Mouse (Mus musculus) megakaryocyte progenitor cell, adult 5-6 weeks (primary cell): ENCODE results near the gene Nptxr. TPM values are rescaled to one million over a fixed set of nuclear protein-coding genes. Genes with fewer than 3 reads are reported as not detected.
A peak's percentile ranks its signal among the peaks of the same experiment; 100 is the strongest.

Experiments
- ATAC-seq: replicated peaks from 2 replicates; pipeline ENCODE4 v1.8.0; 2016; ENCODE audit warnings: mild to moderate bottlenecking, moderate TSS enrichment, inconsistent platforms; ENCODE audit not compliant: poor library complexity
- total RNA-seq, 2 experiments: library from RNA; stranded (forward) in 1 of 2; stranded (reverse) in 1 of 2; fragments of 157-497, 149-512 nt in 1 of 2; fragments of 200-1000 nt in 1 of 2; gene quantifications; 2 replicates each; pipeline versions ENCODE4 v1.2.3 to v1.2.4; 2015 to 2017

Nptxr gene
- total RNA-seq, 2 experiments from 2014 or later, result 0.15 to 0.17 TPM

DNA sequence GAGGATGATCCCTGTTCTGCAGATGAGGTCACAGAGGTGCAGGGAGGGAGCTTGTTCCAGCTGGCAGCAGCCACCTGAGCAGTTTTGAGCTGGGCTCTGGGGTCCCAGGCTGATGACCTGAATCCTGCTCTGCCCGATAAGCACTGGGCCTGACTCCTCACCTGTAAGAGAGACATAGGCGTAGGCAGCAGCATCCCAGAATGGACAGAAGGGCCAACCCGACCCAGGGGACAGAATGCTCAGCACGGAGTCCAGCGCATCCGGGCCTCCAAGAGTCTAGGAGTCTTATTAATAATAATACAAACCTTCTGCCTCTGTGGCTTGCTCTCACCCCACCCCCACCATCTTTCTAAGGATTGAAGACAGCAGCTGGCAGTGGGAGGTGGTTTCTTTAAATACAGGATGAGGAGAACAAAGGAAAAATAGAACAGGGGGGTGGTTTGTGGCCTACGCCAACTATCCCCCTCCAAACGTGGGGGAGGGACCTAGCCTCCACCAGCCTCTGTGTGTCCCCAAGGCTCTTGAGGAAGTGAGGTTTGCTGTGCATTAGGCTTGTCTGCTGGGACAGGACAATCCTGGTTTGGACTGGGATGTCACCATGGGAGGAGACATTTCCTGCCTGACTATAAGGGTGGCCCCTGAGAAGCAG lies 48.5 kb downstream of the Nptxr start:
- no peak for ATAC-seq

DNA sequence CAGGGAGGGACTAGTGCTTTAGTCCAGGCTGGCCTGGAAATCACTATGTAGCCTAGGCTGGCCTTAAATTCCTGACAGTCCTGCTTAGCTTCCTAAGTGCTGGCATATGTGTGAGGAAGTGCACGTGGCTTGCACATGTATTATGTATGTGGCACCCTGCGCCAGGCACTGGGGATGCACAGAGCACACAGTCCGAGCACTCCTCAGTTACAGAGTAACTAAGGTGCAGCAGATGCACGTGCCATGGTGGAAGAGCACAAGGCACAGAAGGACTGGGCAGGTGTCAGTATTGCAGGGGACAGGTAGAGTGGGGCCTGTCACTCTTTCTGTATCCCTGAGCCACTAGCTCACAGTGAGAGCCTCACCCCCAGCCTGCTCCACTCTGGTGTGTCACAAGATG lies 49.4 kb downstream of the Nptxr start:
- no peak for ATAC-seq

DNA sequence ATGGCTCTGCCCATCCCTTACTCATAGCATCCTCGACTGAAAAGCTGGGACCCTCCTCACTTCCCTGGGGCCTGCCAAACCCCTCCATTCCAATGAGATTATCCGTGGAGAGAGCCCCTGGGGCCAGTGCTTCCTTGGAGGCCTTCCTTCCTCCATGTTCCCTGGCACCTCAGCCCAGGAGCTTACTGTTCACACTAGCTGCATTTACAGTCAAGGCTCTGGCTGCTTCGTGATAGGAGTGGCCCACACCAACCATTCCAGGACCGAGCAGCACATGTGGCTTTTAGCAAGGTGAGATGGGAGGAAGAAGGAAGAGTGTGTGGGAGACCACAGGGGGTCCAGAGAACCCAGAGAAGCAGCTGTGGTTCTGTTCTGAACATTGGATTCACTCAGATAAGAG lies 50.7 kb downstream of the Nptxr start:
- no peak for ATAC-seq

DNA sequence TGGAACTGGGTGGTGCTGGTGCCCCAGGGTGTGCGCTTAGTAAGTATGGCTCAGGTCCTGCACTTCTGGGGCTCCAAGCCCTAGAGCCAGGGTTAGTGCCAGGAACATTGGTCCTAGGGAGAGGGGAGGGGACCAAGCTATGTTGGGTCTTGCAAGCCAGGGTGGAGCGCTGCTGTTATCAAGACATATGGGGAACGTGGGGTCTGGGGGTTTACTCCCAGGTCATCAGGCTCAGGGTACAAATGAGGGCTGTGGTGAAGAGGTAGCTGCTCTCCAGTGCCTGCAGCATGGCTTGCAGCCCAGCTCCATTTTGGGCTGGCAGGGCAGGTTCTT lies 51.2 kb downstream of the Nptxr start:
- no peak for ATAC-seq

DNA sequence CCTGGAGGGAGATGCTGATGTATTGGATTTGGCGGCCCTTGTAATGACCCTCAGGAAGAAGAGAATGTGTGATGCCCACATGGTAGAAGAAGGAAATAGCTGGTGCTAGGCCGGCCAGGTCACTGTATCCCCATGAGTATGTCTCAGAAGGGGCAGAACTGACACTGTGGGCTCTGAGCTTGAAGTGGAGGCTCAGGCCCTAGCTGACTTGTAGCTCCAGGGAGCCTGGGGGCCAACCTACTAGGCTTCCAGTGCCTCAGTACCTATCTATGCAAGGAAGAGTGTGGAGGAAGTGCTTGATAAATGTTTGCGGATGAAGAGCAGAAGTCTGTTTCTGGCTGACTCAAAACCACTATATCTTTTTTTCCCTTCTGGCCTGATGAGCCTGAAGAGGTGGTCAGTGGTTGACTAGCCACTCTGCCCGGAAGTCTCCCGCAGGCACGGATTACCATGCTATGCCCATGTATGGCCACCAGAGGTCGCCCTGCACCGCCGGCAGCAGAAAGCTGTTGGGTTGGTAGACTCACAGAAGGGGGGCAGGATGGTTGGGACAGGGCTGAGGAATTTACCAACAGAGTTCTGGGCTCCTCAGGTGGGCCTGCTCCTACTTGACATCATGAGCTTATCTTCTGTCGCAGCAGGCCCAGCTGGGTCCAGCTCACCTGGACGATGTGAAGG lies 51.7 kb downstream of the Nptxr start:
- peak; percentile 81 for ATAC-seq

DNA sequence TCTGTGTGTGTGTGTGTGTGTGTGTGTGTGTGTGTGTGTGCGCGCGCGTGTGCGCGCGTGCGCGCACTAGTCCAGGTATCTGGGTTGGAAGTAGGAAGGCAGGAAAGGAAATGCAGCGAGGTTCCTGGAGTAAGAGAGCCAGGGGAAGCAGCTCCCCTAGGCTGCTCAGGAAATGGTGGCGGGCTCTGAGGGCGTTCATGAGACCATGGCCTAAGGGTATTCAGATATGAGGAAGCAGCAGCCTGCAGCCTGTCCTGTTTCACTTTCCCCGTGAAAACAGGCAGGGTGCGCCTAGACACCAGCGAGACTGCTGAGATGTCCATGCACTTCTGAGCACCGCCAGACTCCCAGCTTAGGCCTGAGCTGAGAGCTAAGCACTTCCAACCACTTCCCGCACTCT lies 52.8 kb downstream of the Nptxr start:
- peak; percentile 51 for ATAC-seq

DNA sequence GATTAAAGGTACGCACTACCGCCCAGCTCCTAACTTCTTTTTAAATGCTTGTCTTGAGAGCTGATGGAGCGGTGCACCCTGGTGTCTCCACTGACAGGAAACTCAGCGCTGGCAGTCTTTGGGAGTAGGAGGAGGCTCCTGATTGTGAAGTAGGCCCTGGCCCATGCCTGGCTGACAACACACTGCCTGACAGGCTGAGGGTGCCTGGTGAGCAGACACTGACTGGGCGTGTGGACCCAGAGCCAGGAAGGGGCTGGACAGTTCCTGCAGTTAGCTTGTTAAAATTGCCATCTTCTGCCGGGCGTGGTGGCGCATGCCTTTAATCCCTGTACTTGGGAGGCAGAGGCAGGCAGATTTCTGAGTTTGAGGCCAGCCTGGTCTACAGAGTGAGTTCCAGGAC lies 54.3 kb downstream of the Nptxr start:
- no peak for ATAC-seq

DNA sequence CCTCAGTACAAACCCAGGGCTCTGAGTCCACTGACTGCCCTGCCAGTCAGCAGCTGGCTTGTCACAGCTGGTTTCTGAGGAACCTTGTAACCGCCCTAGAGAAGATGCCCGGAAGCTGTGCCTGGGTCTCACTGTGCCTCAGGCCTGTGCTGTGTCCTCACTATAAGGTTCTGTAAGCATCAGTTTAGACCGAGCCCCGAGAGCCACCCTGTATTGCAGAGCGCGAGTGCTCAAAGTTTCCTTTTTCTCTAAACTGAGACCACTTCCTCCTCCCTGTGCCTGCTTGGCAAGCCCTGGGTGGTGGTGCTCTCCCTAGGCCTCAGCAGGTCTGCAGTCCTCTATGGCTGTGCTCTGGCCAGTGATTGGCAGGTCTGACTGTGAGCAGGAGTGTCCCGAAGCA lies 55.4 kb downstream of the Nptxr start:
- peak; percentile 30 for ATAC-seq

DNA sequence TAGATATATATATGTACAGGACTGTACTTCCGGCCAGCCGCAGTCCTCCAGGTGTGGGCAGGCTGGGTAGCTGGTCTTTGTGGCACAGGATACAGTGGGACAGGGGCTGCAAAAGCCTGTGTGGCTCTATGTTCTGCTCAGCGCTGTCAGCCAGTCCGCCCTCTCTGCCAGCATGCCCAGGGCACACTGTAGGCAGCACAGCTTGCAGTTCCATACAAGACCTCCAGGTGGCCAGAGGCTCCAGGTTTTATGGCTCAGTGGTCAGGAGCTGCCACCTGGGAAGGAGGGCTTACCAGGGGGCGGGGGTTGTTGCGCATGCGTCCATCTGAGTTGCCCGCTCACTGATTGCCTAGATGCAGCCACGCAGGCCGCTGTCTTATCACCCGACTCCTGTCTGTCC lies 56.6 kb downstream of the Nptxr start:
- ATAC-seq, result peak; percentile 61

DNA sequence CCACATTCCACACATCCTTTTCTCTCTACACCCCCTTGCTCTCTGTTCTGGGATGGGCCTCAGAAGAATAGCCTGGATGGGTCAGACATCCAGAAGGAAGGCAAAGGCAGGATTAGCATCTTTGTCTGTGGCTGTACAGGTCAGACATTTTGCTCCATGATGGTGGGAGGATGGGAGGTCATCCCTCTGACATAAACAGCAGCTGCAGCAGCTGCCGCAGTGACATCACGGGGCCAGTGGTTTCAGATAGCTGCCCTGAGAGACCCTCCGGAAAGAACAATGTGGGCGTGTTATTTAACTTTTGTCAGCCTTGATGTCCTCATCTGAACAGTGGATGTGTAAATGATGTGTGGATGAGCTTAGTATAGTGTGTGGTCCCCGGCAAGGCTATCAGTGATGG lies 58.7 kb downstream of the Nptxr start:
- no peak for ATAC-seq

DNA sequence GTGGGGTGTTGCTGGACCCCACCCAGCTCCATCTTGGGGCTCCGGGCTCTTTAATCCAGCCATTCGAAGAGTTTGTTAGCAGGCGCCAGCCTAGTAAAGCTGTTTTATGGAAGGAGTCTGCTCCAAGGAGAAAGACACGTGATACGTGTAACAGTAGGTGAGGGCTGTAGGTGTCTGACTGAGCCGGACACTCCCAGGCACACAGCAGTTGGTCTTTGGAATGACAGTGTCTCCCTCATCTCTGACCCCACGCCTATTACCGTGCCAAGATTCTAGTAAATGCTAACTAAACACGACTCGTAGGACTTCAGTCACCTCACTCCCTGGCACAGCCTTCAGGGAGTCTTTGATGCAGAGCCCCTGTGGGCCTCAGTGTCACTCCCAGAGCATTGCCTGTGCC lies 59.3 kb downstream of the Nptxr start:
- no peak for ATAC-seq

DNA sequence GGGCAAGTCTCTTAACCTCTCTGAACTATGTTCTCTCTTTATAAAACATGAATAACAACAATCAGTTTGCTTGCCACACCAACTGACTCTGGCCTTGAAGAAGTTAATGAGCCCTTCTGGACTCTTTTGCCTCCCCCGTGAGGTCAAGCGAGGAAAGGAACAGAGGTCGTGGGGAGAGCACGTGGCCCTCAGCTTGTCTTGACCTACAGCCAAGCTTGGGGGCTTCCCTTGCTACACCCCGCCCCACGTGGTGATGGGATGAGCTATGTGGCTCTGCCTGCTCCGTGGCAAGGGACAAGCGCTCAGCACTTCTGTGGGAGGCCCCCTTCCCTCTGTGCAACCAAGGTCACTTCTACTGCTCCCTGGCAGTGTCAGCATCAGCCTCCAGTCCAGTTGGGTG lies 59.8 kb downstream of the Nptxr start:
- ATAC-seq, result no peak

DNA sequence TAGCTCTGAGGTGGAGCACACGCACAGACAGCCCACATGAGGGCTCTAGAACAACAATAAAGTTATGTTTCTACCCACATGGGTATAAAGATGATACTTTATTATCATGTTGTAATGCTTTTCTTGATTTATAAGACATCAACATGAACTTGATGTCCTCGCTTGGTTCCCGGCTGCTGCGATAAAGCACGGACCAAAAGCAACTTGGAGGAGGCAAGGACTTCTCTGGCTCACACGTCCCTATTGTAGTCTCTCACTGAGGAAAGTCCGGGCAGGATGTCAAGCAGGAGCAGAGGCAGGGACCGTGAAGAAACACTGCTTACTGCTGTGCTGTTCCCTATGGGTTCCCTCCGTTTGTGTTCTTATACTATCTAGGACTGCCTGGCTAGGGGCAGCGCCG lies 60.6 kb downstream of the Nptxr start:
- ATAC-seq, result no peak

DNA sequence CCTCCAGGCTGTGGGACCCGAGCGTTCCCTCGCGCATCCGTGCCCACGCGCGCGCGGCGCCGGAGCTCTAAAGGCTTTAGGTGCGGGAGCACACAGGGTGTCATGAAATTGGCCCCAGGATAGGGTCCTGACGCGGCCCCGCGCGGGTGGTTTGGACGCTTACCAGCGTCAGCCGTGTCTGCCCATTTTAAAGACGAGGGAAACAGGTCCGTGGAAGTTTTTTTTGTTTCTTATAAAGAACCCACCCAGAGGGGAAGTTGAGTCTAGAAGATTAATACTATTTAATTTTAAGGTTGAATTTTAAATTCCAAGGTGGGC lies 61.9 kb downstream of the Nptxr start:
- no peak for ATAC-seq

DNA sequence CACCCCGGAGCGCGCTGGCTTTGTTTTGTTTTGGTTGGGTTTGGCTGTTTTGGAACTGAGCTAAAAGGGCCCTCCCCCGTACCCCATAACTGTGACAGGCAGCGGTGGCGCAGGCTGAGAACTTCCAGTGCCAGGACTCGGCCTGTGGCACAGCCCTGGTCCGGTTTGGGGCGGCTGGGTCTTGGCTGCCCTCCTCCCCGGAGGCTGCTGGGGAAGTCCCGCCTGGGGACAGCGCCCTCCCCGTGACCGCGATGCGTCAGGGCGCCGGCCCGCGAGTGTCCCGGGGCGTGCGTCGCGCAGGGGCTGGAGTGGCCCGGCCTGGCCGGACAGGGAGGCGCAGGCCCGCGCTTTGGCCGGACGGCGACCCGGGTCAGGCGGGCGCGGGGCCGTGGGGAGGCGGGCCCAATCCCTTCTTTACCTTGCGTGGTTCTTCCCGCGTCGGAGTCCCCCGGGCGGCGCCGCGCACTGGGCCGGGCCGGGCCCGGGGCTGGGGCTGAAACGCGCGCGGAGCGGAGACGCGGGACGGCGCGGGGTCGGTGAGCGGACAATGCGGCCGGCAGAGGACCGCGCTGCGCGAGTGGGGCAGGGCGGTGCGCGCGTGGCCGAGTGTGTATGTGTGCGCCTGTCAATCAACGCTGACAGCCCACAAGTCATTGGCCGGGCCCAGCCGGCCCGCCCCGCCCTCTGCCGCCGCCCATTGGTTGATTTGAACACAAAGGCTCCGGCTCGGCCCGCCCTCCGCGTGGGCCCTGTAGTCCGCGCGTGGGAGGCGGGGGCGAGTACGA lies 62.5 kb downstream of the Nptxr start, which contains the start of gene Sun2:
Gene Sun2, minus strand, starts transcription at position 616 of the 785 bp plus-strand sequence.
- ATAC-seq, result peak; percentile 65

DNA sequence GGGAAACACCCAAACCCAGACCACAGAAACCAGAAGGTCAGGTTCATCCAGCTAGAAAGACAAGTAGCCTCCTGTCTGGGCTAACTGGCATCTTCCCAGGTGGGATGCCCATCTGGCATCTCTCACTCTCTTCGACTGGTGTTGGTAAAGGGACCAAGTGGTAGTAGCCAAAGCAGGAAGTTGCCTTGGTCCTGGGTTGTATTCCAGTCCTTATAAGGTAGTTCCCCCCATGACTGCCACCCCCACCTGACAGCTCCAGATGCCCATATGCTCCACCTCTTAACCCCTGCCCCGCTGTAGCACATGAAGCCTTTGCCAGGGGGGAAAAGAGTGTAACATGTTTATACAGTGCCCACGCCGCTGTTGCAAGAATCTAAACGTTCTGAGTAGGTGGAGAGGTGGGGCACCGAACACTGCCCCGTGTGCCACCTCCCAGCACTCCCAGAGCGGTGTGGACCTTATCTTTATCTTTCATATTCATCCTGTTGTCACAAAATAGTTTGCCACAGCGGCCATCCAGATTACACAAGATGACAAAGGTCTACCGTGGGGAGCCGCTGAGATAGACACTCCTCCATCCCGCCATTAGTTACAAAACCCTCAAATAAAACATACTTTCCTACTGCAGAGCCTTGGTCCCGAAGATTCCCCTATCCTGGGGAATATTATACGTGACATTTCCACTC lies 63.2 kb downstream of the Nptxr start:
- peak; percentile 57 for ATAC-seq

DNA sequence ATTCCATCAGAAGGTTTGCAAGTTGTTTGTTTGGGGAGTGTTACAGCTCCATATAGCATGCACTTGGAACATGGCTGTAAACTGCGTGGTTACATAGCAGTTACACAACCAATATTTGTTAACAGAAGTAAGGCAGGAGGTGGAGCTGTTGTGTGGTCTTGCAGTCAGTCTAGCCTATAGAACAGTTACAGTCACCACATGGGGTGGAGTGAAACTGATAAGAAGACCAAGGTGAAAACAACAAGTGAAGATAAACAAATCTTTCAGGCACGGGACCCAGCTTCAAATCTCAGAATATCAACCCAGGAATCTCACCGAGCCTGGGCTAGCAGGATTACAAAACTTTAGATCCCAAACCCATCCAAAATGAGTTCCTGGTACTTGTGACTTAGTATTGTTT lies 63.8 kb downstream of the Nptxr start:
- peak; percentile 36 for ATAC-seq

Other genes with a start within 250 kb of the Nptxr start
- 3.4 and 3.5 TPM in 2 replicates for gene Dmc1, start 199.7 kb downstream of the Nptxr start, total RNA-seq (2015)
- gene Dmc1, start 199.7 kb downstream of the Nptxr start, total RNA-seq (2017), result 2.9 and 4.0 TPM in 2 replicates
- gene Fam227a, start 145.8 kb downstream of the Nptxr start, total RNA-seq (2015), result 0.61 and 1.5 TPM in 2 replicates
- gene Fam227a, start 145.8 kb downstream of the Nptxr start, total RNA-seq (2017), result 0.92 and 1.4 TPM in 2 replicates
- 13.8 and 19.0 TPM in 2 replicates for gene Cby1, start 145.6 kb downstream of the Nptxr start, total RNA-seq (2015)
- gene Cby1, start 145.6 kb downstream of the Nptxr start, total RNA-seq (2017), result 47.9 and 65.2 TPM in 2 replicates
- 197 and 207 TPM in 2 replicates for gene Tomm22, start 133.9 kb downstream of the Nptxr start, total RNA-seq (2015)
- 85.1 and 112 TPM in 2 replicates for gene Tomm22, start 133.9 kb downstream of the Nptxr start, total RNA-seq (2017)
- gene Josd1, start 116.8 kb downstream of the Nptxr start, total RNA-seq (2015), result 16.0 and 18.9 TPM in 2 replicates
- 25.1 and 26.2 TPM in 2 replicates for gene Josd1, start 116.8 kb downstream of the Nptxr start, total RNA-seq (2017)
- gene Gtpbp1, start 113.9 kb downstream of the Nptxr start, total RNA-seq (2015), result 31.0 and 34.5 TPM in 2 replicates
- 48.2 and 58.6 TPM in 2 replicates for gene Gtpbp1, start 113.9 kb downstream of the Nptxr start, total RNA-seq (2017)
- 83.4 and 84.0 TPM in 2 replicates for gene Sun2, start 62.2 kb downstream of the Nptxr start, total RNA-seq (2015)
- gene Sun2, start 62.2 kb downstream of the Nptxr start, total RNA-seq (2017), result 225 and 233 TPM in 2 replicates
- 15.9 and 16.2 TPM in 2 replicates for gene Dnal4, start 26.9 kb downstream of the Nptxr start, total RNA-seq (2015)
- gene Dnal4, start 26.9 kb downstream of the Nptxr start, total RNA-seq (2017), result 12.2 and 12.5 TPM in 2 replicates
- 0.51 TPM in 1 of 2 replicates, not detected in the other for gene Npcd, start 29.5 kb upstream of the Nptxr start, total RNA-seq (2015)
- 0.34 TPM in 1 of 2 replicates, not detected in the other for gene Npcd, start 29.5 kb upstream of the Nptxr start, total RNA-seq (2017)
- 5.9 and 6.1 TPM in 2 replicates for gene Cbx6, start 29.9 kb upstream of the Nptxr start, total RNA-seq (2015)
- gene Cbx6, start 29.9 kb upstream of the Nptxr start, total RNA-seq (2017), result 7.5 and 11.5 TPM in 2 replicates
- 167 and 177 TPM in 2 replicates for gene Apobec3, start 86.9 kb upstream of the Nptxr start, total RNA-seq (2015)
- gene Apobec3, start 86.9 kb upstream of the Nptxr start, total RNA-seq (2017), result 159 and 166 TPM in 2 replicates
- gene Cbx7, start 166.4 kb upstream of the Nptxr start, total RNA-seq (2015), result 3.3 TPM in 2 replicates
- gene Cbx7, start 166.4 kb upstream of the Nptxr start, total RNA-seq (2017), result 1.7 and 2.1 TPM in 2 replicates
- not detected in 2 replicates for gene Pdgfb, start 210.2 kb upstream of the Nptxr start, total RNA-seq (2015)
- gene Pdgfb, start 210.2 kb upstream of the Nptxr start, total RNA-seq (2017), result 0.17 TPM in 1 of 2 replicates, not detected in the other